Mouse (Mus musculus) testis, postnatal 10 days (tissue): ENCODE measurements at regions not wholly inside any gene's neighbourhood (a gene's known extent, or its start where the extent isn't known, plus 50 kb on each side); places are given as distances from the start of the nearest gene placed in this dataset.

Source experiments
- DNase-seq: peaks from one replicate; pipeline ENCODE4 v3.0.0; 2021; ENCODE audit warnings: low spot score

- DNase-seq = no peak
Measured at GRCm38 (mm10) chr2:80717979-80718378, 100.9 kb downstream of the Nup35 start.

GRCm38 (mm10) chr2:80724085-80724484, 107.0 kb downstream of the Nup35 start:
- no peak for DNase-seq

GRCm38 (mm10) chr2:80731324-80731723, 114.3 kb downstream of the Nup35 start:
- no peak for DNase-seq

- no peak for DNase-seq
Measured at GRCm38 (mm10) chr2:80746737-80747136, 129.7 kb downstream of the Nup35 start.

GRCm38 (mm10) chr2:80762013-80762612, 145.1 kb downstream of the Nup35 start:
- peak; percentile 48 for DNase-seq

- DNase-seq = no peak
Measured at GRCm38 (mm10) chr2:80771176-80771575, 154.1 kb downstream of the Nup35 start.

GRCm38 (mm10) chr2:80772455-80772854, 155.4 kb downstream of the Nup35 start:
- no peak for DNase-seq

GRCm38 (mm10) chr2:80786370-80786769, 169.3 kb downstream of the Nup35 start:
- no peak for DNase-seq

GRCm38 (mm10) chr2:80793345-80794147, 176.5 kb downstream of the Nup35 start:
- DNase-seq = peak; percentile 39

- no peak for DNase-seq
Measured at GRCm38 (mm10) chr2:80794148-80794507, 177.1 kb downstream of the Nup35 start.

GRCm38 (mm10) chr2:80819268-80819667, 202.2 kb downstream of the Nup35 start:
- no peak for DNase-seq

- DNase-seq = no peak
Measured at GRCm38 (mm10) chr2:80851056-80851455, 234.0 kb downstream of the Nup35 start.

- no peak for DNase-seq
Measured at GRCm38 (mm10) chr2:80855214-80855613, 238.2 kb downstream of the Nup35 start.

- DNase-seq = peak; percentile 49
Measured at GRCm38 (mm10) chr2:80870046-80870445, 253.0 kb downstream of the Nup35 start.

- no peak for DNase-seq
Measured at GRCm38 (mm10) chr2:80870458-80870857, 253.4 kb downstream of the Nup35 start.

GRCm38 (mm10) chr2:80871356-80871755, 254.3 kb downstream of the Nup35 start:
- DNase-seq = no peak

GRCm38 (mm10) chr2:80878437-80878836, 261.4 kb downstream of the Nup35 start:
- DNase-seq = no peak

- DNase-seq = no peak
Measured at GRCm38 (mm10) chr2:80884231-80884630, 267.2 kb downstream of the Nup35 start.

GRCm38 (mm10) chr2:80902050-80902449, 285.0 kb downstream of the Nup35 start:
- DNase-seq = no peak

GRCm38 (mm10) chr2:80913478-80913877, 296.4 kb downstream of the Nup35 start:
- no peak for DNase-seq

- no peak for DNase-seq
Measured at GRCm38 (mm10) chr2:80945521-80945920, 328.5 kb downstream of the Nup35 start.

GRCm38 (mm10) chr2:80966766-80967165, 349.7 kb downstream of the Nup35 start:
- DNase-seq = no peak

GRCm38 (mm10) chr2:80967260-80967659, 350.2 kb downstream of the Nup35 start:
- no peak for DNase-seq

- DNase-seq = peak; percentile 49
Measured at GRCm38 (mm10) chr2:80969354-80969753, 352.3 kb downstream of the Nup35 start.
